Mouse (Mus musculus): ENCODE results near the gene Wwox. TPM values are rescaled to one million over a fixed set of nuclear protein-coding genes. Genes with fewer than 3 reads are reported as not detected.

The Wwox gene
- polyA plus RNA-seq, 1 experiment = 4.7 TPM

- Histone ChIP-seq H3K36me3 (replicated peaks; ENCODE audit: low read length) (no peaks in the 10 kb centered on the region), H3K27me3 (replicated peaks) (no peaks in the 10 kb centered on the region), H3K9me3 (peaks cover 43% of the 10 kb centered on the region), H3K4me1 (no peaks in the 10 kb centered on the region), H3K4me3 (replicated peaks) (no peak overlapping the region)
- TF ChIP-seq GATA1 (IDR thresholded peaks at IDR 0.05; ENCODE audit: borderline replicate concordance, low read length) = no peak
- TF ChIP-seq FLI1 (IDR thresholded peaks at IDR 0.05; ENCODE audit: low read length) = no peak
Observed at GRCm38 (mm10) chr8:114665521-114665920, 226.1 kb downstream of the Wwox start.

- H3K4me1 ChIP-seq = no peaks in the 10 kb centered on the region
- TF ChIP-seq FLI1 (IDR thresholded peaks at IDR 0.05; ENCODE audit: low read length) (no peak), GATA1 (IDR thresholded peaks at IDR 0.05; ENCODE audit: borderline replicate concordance, low read length) (no peak)
- H3K9me3 ChIP-seq = peaks cover 71% of the 10 kb centered on the region
- H3K36me3 ChIP-seq (replicated peaks; ENCODE audit: low read length) = no peaks in the 10 kb centered on the region
- no peak overlapping the region for H3K4me3 ChIP-seq (replicated peaks)
- no peaks in the 10 kb centered on the region for H3K27me3 ChIP-seq (replicated peaks)
Observed at GRCm38 (mm10) chr8:114670801-114671200, 231.3 kb downstream of the Wwox start.

- H3K4me1 ChIP-seq = no peaks in the 10 kb centered on the region
- no peaks in the 10 kb centered on the region for H3K36me3 ChIP-seq (replicated peaks; ENCODE audit: low read length)
- TF ChIP-seq GATA1 (IDR thresholded peaks at IDR 0.05; ENCODE audit: borderline replicate concordance, low read length) = no peak
- no peak overlapping the region for H3K4me3 ChIP-seq (replicated peaks)
- peaks cover 74% of the 10 kb centered on the region for H3K9me3 ChIP-seq
- H3K27me3 ChIP-seq (replicated peaks) = no peaks in the 10 kb centered on the region
Observed at GRCm38 (mm10) chr8:114671237-114671674, 231.8 kb downstream of the Wwox start.

- Histone ChIP-seq H3K36me3 (replicated peaks; ENCODE audit: low read length) (no peaks in the 10 kb centered on the region), H3K4me1 (no peaks in the 10 kb centered on the region), H3K9me3 (peaks cover 79% of the 10 kb centered on the region), H3K4me3 (replicated peaks) (no peak overlapping the region), H3K27me3 (replicated peaks) (no peaks in the 10 kb centered on the region)
- TF ChIP-seq FLI1 (IDR thresholded peaks at IDR 0.05; ENCODE audit: low read length) = no peak
- no peak for TF ChIP-seq GATA1 (IDR thresholded peaks at IDR 0.05; ENCODE audit: borderline replicate concordance, low read length)
Observed at GRCm38 (mm10) chr8:114673416-114673815, 234.0 kb downstream of the Wwox start.

GRCm38 (mm10) chr8:114675151-114675550, 235.7 kb downstream of the Wwox start:
- TF ChIP-seq FLI1 (IDR thresholded peaks at IDR 0.05; ENCODE audit: low read length) (no peak), GATA1 (IDR thresholded peaks at IDR 0.05; ENCODE audit: borderline replicate concordance, low read length) (no peak)
- peaks cover 2% of the 10 kb centered on the region for H3K36me3 ChIP-seq (replicated peaks; ENCODE audit: low read length)
- H3K4me3 ChIP-seq (replicated peaks) = no peak overlapping the region
- no peaks in the 10 kb centered on the region for H3K27me3 ChIP-seq (replicated peaks)
- H3K9me3 ChIP-seq = peaks cover 80% of the 10 kb centered on the region
- H3K4me1 ChIP-seq = no peaks in the 10 kb centered on the region

- TF ChIP-seq GATA1 (IDR thresholded peaks at IDR 0.05; ENCODE audit: borderline replicate concordance, low read length) (no peak), FLI1 (IDR thresholded peaks at IDR 0.05; ENCODE audit: low read length) (no peak)
- Histone ChIP-seq H3K9me3 (peaks cover 82% of the 10 kb centered on the region), H3K4me1 (no peaks in the 10 kb centered on the region), H3K4me3 (replicated peaks) (no peak overlapping the region), H3K36me3 (replicated peaks; ENCODE audit: low read length) (peaks cover 2% of the 10 kb centered on the region), H3K27me3 (replicated peaks) (no peaks in the 10 kb centered on the region)
Observed at GRCm38 (mm10) chr8:114676918-114677317, 237.5 kb downstream of the Wwox start.

- H3K9me3 ChIP-seq = peaks cover 81% of the 10 kb centered on the region
- H3K27me3 ChIP-seq (replicated peaks) = no peaks in the 10 kb centered on the region
- no peak overlapping the region for H3K4me3 ChIP-seq (replicated peaks)
- peaks cover 2% of the 10 kb centered on the region for H3K36me3 ChIP-seq (replicated peaks; ENCODE audit: low read length)
- H3K4me1 ChIP-seq = no peaks in the 10 kb centered on the region
- TF ChIP-seq FLI1 (IDR thresholded peaks at IDR 0.05; ENCODE audit: low read length) (no peak), GATA1 (IDR thresholded peaks at IDR 0.05; ENCODE audit: borderline replicate concordance, low read length) (no peak)
Observed at GRCm38 (mm10) chr8:114677551-114678127, 238.2 kb downstream of the Wwox start.

GRCm38 (mm10) chr8:114679386-114680098, 240.1 kb downstream of the Wwox start:
- peaks cover 2% of the 10 kb centered on the region for H3K36me3 ChIP-seq (replicated peaks; ENCODE audit: low read length)
- no peak overlapping the region for H3K4me3 ChIP-seq (replicated peaks)
- peaks cover 83% of the 10 kb centered on the region for H3K9me3 ChIP-seq
- no peaks in the 10 kb centered on the region for H3K4me1 ChIP-seq
- TF ChIP-seq GATA1 (IDR thresholded peaks at IDR 0.05; ENCODE audit: borderline replicate concordance, low read length) (no peak), FLI1 (IDR thresholded peaks at IDR 0.05; ENCODE audit: low read length) (no peak)
- H3K27me3 ChIP-seq (replicated peaks) = no peaks in the 10 kb centered on the region

- peaks cover 2% of the 10 kb centered on the region for H3K36me3 ChIP-seq (replicated peaks; ENCODE audit: low read length)
- TF ChIP-seq FLI1 (IDR thresholded peaks at IDR 0.05; ENCODE audit: low read length) = no peak
- no peak for TF ChIP-seq GATA1 (IDR thresholded peaks at IDR 0.05; ENCODE audit: borderline replicate concordance, low read length)
- no peaks in the 10 kb centered on the region for H3K4me1 ChIP-seq
- H3K4me3 ChIP-seq (replicated peaks) = no peak overlapping the region
- H3K9me3 ChIP-seq = peaks cover 69% of the 10 kb centered on the region
- H3K27me3 ChIP-seq (replicated peaks) = no peaks in the 10 kb centered on the region
Observed at GRCm38 (mm10) chr8:114681136-114681535, 241.7 kb downstream of the Wwox start.

GRCm38 (mm10) chr8:114682166-114682565, 242.7 kb downstream of the Wwox start:
- TF ChIP-seq GATA1 (IDR thresholded peaks at IDR 0.05; ENCODE audit: borderline replicate concordance, low read length) = no peak
- peaks cover 71% of the 10 kb centered on the region for H3K9me3 ChIP-seq
- H3K4me3 ChIP-seq (replicated peaks) = no peak overlapping the region
- no peaks in the 10 kb centered on the region for H3K27me3 ChIP-seq (replicated peaks)
- H3K36me3 ChIP-seq (replicated peaks; ENCODE audit: low read length) = peaks cover 2% of the 10 kb centered on the region
- no peaks in the 10 kb centered on the region for H3K4me1 ChIP-seq

Measured in megakaryocyte, embryonic 14.5 days (primary cell).